Mouse (Mus musculus) brain, adult 2 months (tissue): Measurements from ENCODE around the gene Dmtf1.
"Not testable (repeated sequence)": the region's sequence is repeated elsewhere in the genome, so short reads cannot be mapped to it uniquely, and the experiment has no call there.

ENCODE experiments used
- DNase-seq: peaks from one replicate; pipeline ENCODE4 v3.0.0; 2011; ENCODE audit warnings: low read depth, low spot score

Dmtf1 gene

GRCm38 (mm10) chr5:9161456-9162041 is at the start of gene Dmtf1:
TSS of gene Dmtf1 (minus strand) at chr5:9161776.
- peak; percentile 97 for DNase-seq

- DNase-seq: no peak
Measured at GRCm38 (mm10) chr5:9186467-9186866, 24.9 kb upstream of the Dmtf1 start.

GRCm38 (mm10) chr5:9173295-9173694 is 11.7 kb upstream of the Dmtf1 start:
- DNase-seq: no peak

- peak; percentile 54 for DNase-seq
Measured at GRCm38 (mm10) chr5:9169328-9170005, 7.9 kb upstream of the Dmtf1 start.

GRCm38 (mm10) chr5:9166366-9166765 is 4.8 kb upstream of the Dmtf1 start:
- no peak for DNase-seq

GRCm38 (mm10) chr5:9165151-9165550 is 3.6 kb upstream of the Dmtf1 start:
- not testable (repeated sequence) for DNase-seq

- DNase-seq: peak; percentile 60
Measured at GRCm38 (mm10) chr5:9163411-9163810, 1.8 kb upstream of the Dmtf1 start.

- peak; percentile 14 for DNase-seq
Measured at GRCm38 (mm10) chr5:9162088-9162487, 512 bp upstream of the Dmtf1 start.

GRCm38 (mm10) chr5:9160831-9161455 is 633 bp downstream of the Dmtf1 start:
- peak; percentile 33 for DNase-seq

- no peak for DNase-seq
Measured at GRCm38 (mm10) chr5:9157336-9157735, 4.2 kb downstream of the Dmtf1 start.

GRCm38 (mm10) chr5:9156746-9157145 is 4.8 kb downstream of the Dmtf1 start:
- no peak for DNase-seq

GRCm38 (mm10) chr5:9149273-9149850 is 12.2 kb downstream of the Dmtf1 start:
- DNase-seq: peak; percentile 23

GRCm38 (mm10) chr5:9142376-9142775 is 19.2 kb downstream of the Dmtf1 start:
- no peak for DNase-seq

GRCm38 (mm10) chr5:9140724-9141123 is 20.9 kb downstream of the Dmtf1 start:
- DNase-seq: no peak

- DNase-seq: no peak
Measured at GRCm38 (mm10) chr5:9135588-9135987, 26.0 kb downstream of the Dmtf1 start.

- DNase-seq: peak; percentile 50
Measured at GRCm38 (mm10) chr5:9131786-9132185, 29.8 kb downstream of the Dmtf1 start.

- DNase-seq: peak; percentile 61
Measured at GRCm38 (mm10) chr5:9128566-9128965, 33.0 kb downstream of the Dmtf1 start.

GRCm38 (mm10) chr5:9124134-9124533 is 37.4 kb downstream of the Dmtf1 start:
- DNase-seq: no peak

GRCm38 (mm10) chr5:9114162-9114561 is 47.4 kb downstream of the Dmtf1 start:
- peak; percentile 75 for DNase-seq

GRCm38 (mm10) chr5:9111759-9112158 is 49.8 kb downstream of the Dmtf1 start:
- DNase-seq: peak; percentile 84

- DNase-seq: no peak
Measured at GRCm38 (mm10) chr5:9111285-9111684, 50.3 kb downstream of the Dmtf1 start.

- DNase-seq: no peak
Measured at GRCm38 (mm10) chr5:9109582-9109981, 52.0 kb downstream of the Dmtf1 start.

GRCm38 (mm10) chr5:9108490-9108889 is 53.1 kb downstream of the Dmtf1 start:
- DNase-seq: no peak
